Mouse (Mus musculus) limb, embryonic 13.5 days (tissue): ENCODE measurements at regions not wholly inside any gene's neighbourhood (a gene's known extent, or its start where the extent isn't known, plus 50 kb on each side); places are given as distances from the start of the nearest gene placed in this dataset.
"Not testable (repeated sequence)": the region's sequence is repeated elsewhere in the genome, so short reads cannot be mapped to it uniquely, and the experiment has no call there.

Source experiments
- ATAC-seq: fragments of 200-750 bp; cut with Nextera tagmentation; 2 replicates; pipeline ENCODE4 v1.8.0; 2017; ENCODE audit warnings: low read depth, moderate number of reproducible peaks, moderate TSS enrichment; ENCODE audit not compliant: low FRiP score
- H3K27ac ChIP-seq: fragments of 300-500 bp; sonication (generic); 2 replicates; pipeline ENCODE4 v1.5.1; 2015; ENCODE audit warnings: inconsistent platforms, mild to moderate bottlenecking, moderate library complexity
- H3K27me3 ChIP-seq: fragments of 300-500 bp; sonication (generic); 2 replicates; pipeline ENCODE4 v1.6.1; 2015; ENCODE audit warnings: mild to moderate bottlenecking, inconsistent platforms
- H3K36me3 ChIP-seq: fragments of 300-500 bp; sonication (generic); 2 replicates; pipeline ENCODE4 v1.6.1; 2015; ENCODE audit warnings: inconsistent platforms, mild to moderate bottlenecking, moderate library complexity
- H3K4me1 ChIP-seq: fragments of 300-500 bp; sonication (generic); 2 replicates; pipeline ENCODE4 v1.6.1; 2015; ENCODE audit warnings: inconsistent platforms
- H3K4me2 ChIP-seq: fragments of 300-500 bp; sonication (generic); replicated peaks from 2 replicates; pipeline ENCODE4 v1.6.1; 2015; ENCODE audit warnings: inconsistent platforms, mild to moderate bottlenecking, moderate library complexity
- H3K4me3 ChIP-seq: fragments of 300-500 bp; sonication (generic); 2 replicates; pipeline ENCODE4 v1.5.1; 2015; ENCODE audit warnings: moderate library complexity, mild to moderate bottlenecking, inconsistent platforms
- H3K9ac ChIP-seq: fragments of 300-500 bp; sonication (generic); 2 replicates; pipeline ENCODE4 v1.6.1; 2015; ENCODE audit warnings: mild to moderate bottlenecking, inconsistent platforms
- H3K9me3 ChIP-seq: fragments of 300-500 bp; sonication (generic); 2 replicates; pipeline ENCODE4 v1.6.1; 2016; ENCODE audit warnings: inconsistent platforms
- WGBS: fragments of 180-500 bp; shearing (Covaris S2); methylation state at CpG from one replicate; pipeline ENCODE4 v1.1.7; 2015; 5-methylcytosine and 5-hydroxymethylcytosine counted together

DNA sequence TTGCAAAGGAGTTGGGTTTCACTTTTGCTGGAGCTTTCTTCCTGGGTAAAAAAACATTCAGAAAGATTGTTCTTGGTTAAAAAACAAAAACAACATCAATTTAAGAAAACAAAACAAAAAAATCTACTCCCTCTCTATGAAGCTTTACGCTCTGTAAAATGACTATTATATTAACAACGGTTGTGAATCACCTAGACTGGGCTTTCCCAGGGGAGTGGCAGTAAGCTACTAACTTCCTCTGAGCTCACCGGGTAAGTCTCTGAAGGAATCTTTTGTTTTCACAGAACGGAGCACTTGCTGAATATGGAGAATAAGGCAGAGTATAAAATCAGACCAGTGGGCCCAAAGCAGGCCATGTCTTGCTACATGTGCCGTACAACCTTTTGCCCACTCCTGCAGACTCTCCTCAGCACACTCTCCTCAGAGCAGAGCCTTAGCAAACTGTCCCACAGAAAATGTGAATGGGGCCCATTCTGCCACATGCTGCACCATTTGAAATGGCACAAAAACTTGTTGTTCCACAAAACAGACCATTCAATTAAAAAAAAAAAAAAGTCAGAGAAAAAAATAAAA, 133.2 kb upstream of the Mad2l1 start:
- Histone ChIP-seq H3K27me3 (no peaks in the 10 kb centered on the region), H3K4me3 (no peak overlapping the region), H3K27ac (peak overlapping the region; percentile 44; the same call in 1 of the 2 replicates), H3K4me1 (peaks cover 9% of the 10 kb centered on the region; the same call in 1 of the 2 replicates), H3K9ac (no peak overlapping the region), H3K36me3 (no peaks in the 10 kb centered on the region), H3K9me3 (no peaks in the 10 kb centered on the region), H3K4me2 (0 out of 2 replicates have a peak overlapping the region, but pooled peaks have one; percentile 14)
- ATAC-seq: 0 out of 2 replicates have a peak, but pooled peaks have one; percentile 15
- WGBS: 29% methylated on average over 5 of the region's 5 CpGs

GRCm38 (mm10) chr6:66414822-66415221, 120.4 kb upstream of the Mad2l1 start:
- no peaks in the 10 kb centered on the region for H3K27me3 ChIP-seq
- peaks cover 5% of the 10 kb centered on the region; the same call in 1 of the 2 replicates for H3K4me1 ChIP-seq
- H3K9ac ChIP-seq: no peak overlapping the region
- no peak overlapping the region for H3K4me3 ChIP-seq
- no peaks in the 10 kb centered on the region for H3K36me3 ChIP-seq
- no peaks in the 10 kb centered on the region for H3K9me3 ChIP-seq
- 14% methylated on average over 4 of the region's 4 CpGs for WGBS
- no peak overlapping the region for H3K27ac ChIP-seq
- H3K4me2 ChIP-seq: no peak overlapping the region
- no peak for ATAC-seq

DNA sequence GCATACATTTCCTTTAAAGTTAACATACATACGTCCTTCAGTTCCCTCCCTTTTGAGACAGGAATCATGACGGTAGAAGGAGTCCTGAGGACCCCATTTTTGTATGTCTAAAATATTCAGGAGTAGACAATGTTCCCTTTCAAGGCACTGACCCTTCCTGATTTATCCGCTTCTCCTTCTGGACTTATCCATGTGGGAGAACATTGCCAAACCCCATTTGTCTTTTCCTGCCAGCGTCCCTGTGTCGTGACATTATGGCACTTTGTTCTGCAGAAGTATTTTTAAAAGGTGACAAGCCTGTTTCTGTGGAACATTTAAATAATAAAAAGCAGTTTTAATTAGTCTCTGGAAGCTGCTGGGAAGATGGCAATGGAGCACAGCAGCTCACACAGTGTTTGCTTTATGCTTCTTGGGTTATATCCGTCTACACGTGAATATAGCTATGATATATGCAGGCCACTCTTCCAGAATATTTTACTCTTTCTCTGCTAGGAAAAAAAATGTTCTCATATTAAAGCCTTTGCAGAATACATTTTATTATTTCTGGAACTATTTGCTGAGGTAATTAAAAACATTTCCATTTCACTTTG, 115.6 kb upstream of the Mad2l1 start:
- no peak overlapping the region; the same call in 1 of the 2 replicates for H3K27ac ChIP-seq
- H3K4me1 ChIP-seq: peaks cover 5% of the 10 kb centered on the region; the same call in 1 of the 2 replicates
- ATAC-seq: no peak
- no peaks in the 10 kb centered on the region for H3K9me3 ChIP-seq
- H3K4me3 ChIP-seq: no peak overlapping the region
- no peaks in the 10 kb centered on the region for H3K36me3 ChIP-seq
- H3K27me3 ChIP-seq: no peaks in the 10 kb centered on the region
- no peak overlapping the region for H3K9ac ChIP-seq
- no peak overlapping the region for H3K4me2 ChIP-seq
- WGBS: 33% methylated on average over 7 of the region's 7 CpGs

GRCm38 (mm10) chr6:66428370-66428769, 106.8 kb upstream of the Mad2l1 start:
- Histone ChIP-seq H3K36me3 (no peaks in the 10 kb centered on the region), H3K9ac (no peak overlapping the region), H3K4me1 (0 out of 2 replicates have a peak, but pooled peaks cover 4% of the 10 kb centered on the region), H3K4me3 (no peak overlapping the region), H3K27ac (no peak overlapping the region), H3K27me3 (no peaks in the 10 kb centered on the region), H3K9me3 (peaks cover 8% of the 10 kb centered on the region), H3K4me2 (no peak overlapping the region)
- whole genome bisulfite sequencing: 20% methylated on average over 4 of the region's 4 CpGs
- no peak for ATAC-seq

- not testable (repeated sequence) for H3K9me3 ChIP-seq, H3K27ac ChIP-seq, H3K27me3 ChIP-seq, ATAC-seq, H3K4me2 ChIP-seq, H3K9ac ChIP-seq, H3K36me3 ChIP-seq, H3K4me1 ChIP-seq, H3K4me3 ChIP-seq
Observed at GRCm38 (mm10) chr6:66450408-66450807, 84.8 kb upstream of the Mad2l1 start.

GRCm38 (mm10) chr6:66458172-66458571, 77.0 kb upstream of the Mad2l1 start:
- no peak overlapping the region for H3K9ac ChIP-seq
- H3K27me3 ChIP-seq: no peaks in the 10 kb centered on the region
- 65% methylated on average over 3 of the region's 3 CpGs for WGBS
- no peaks in the 10 kb centered on the region for H3K36me3 ChIP-seq
- H3K4me2 ChIP-seq: no peak overlapping the region
- H3K4me1 ChIP-seq: no peaks in the 10 kb centered on the region
- no peak overlapping the region for H3K4me3 ChIP-seq
- no peak for ATAC-seq
- H3K9me3 ChIP-seq: no peaks in the 10 kb centered on the region
- no peak overlapping the region for H3K27ac ChIP-seq

DNA sequence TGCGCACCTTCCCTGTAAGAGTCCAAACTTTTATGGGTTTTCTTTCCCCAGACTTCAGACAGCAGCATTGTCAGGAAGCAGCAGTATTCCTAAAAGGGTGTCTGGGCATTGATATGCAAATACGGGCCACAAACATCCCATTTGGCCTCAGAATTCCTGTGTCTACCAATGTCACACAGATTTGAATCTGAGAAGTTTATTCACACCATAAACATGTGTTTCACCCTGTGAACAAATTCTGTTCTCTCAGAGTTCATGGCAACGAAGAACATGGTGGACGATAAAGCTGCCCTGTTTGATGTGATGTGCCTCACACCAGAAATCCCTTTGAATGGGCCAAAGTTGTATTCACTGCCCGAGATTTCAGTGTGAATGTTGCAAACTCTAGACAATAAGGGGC, 70.7 kb upstream of the Mad2l1 start:
- H3K27me3 ChIP-seq: no peaks in the 10 kb centered on the region
- no peak overlapping the region for H3K27ac ChIP-seq
- no peaks in the 10 kb centered on the region for H3K4me1 ChIP-seq
- no peak overlapping the region for H3K4me2 ChIP-seq
- WGBS: 67% methylated on average over 4 of the region's 5 CpGs
- no peak overlapping the region for H3K4me3 ChIP-seq
- no peak overlapping the region for H3K9ac ChIP-seq
- no peaks in the 10 kb centered on the region for H3K36me3 ChIP-seq
- no peak for ATAC-seq
- no peaks in the 10 kb centered on the region for H3K9me3 ChIP-seq

GRCm38 (mm10) chr6:66465137-66465853, 69.9 kb upstream of the Mad2l1 start:
- ATAC-seq: no peak
- Histone ChIP-seq H3K9ac (no peak overlapping the region), H3K27ac (no peak overlapping the region), H3K4me3 (no peak overlapping the region), H3K36me3 (no peaks in the 10 kb centered on the region), H3K27me3 (no peaks in the 10 kb centered on the region), H3K9me3 (no peaks in the 10 kb centered on the region), H3K4me2 (no peak overlapping the region), H3K4me1 (no peaks in the 10 kb centered on the region)
- 65% methylated on average over 11 of the region's 11 CpGs for WGBS

GRCm38 (mm10) chr6:66466757-66467156, 68.4 kb upstream of the Mad2l1 start:
- Histone ChIP-seq H3K27ac (no peak overlapping the region), H3K4me2 (no peak overlapping the region), H3K27me3 (no peaks in the 10 kb centered on the region), H3K9me3 (no peaks in the 10 kb centered on the region), H3K9ac (no peak overlapping the region), H3K36me3 (no peaks in the 10 kb centered on the region), H3K4me1 (no peaks in the 10 kb centered on the region), H3K4me3 (no peak overlapping the region)
- ATAC-seq: no peak
- WGBS: 28% methylated on average over 3 of the region's 3 CpGs

DNA sequence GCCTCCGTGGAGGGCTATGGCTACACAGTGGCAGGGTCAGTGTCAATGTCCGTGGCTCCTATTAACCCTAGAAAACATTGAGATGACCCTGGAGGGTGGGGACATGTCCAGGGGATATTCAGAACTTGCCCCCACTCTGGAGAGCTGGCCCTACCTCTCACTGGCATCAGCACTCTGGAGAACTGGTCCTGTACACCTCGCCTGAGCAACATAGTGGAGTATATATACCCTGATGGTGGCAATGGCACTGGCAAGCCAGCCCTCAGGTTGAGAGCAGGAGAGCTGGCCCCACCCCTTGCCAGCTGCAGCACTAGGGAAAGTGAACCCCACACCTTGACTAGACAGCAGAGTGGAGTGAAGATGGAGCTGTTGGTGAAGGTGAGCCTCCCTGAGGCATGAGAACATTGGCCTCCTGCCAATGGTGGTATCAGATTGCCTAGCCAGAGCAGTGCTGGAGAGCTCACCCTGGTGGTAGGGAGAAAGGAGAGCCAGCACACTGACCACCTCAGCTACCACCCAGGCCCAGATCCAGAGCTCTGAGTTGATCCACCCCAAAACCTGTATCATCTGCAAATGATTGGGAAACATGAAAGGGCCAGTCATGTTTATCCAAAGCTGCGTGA, 64.5 kb upstream of the Mad2l1 start:
- peak; percentile 36; the same call in 1 of the 2 replicates for ATAC-seq

GRCm38 (mm10) chr6:66471786-66472185, 63.4 kb upstream of the Mad2l1 start:
- 70% methylated on average over 3 of the region's 3 CpGs for WGBS
- Histone ChIP-seq H3K27me3 (no peaks in the 10 kb centered on the region), H3K9ac (no peak overlapping the region), H3K27ac (no peak overlapping the region), H3K9me3 (no peaks in the 10 kb centered on the region), H3K36me3 (no peaks in the 10 kb centered on the region), H3K4me3 (no peak overlapping the region), H3K4me2 (no peak overlapping the region), H3K4me1 (no peaks in the 10 kb centered on the region)
- ATAC-seq: no peak

More for the DNA sequence above, 64.5 kb upstream of the Mad2l1 start:
- Histone ChIP-seq H3K36me3 (no peaks in the 10 kb centered on the region), H3K9me3 (no peaks in the 10 kb centered on the region), H3K9ac (no peak overlapping the region), H3K4me3 (no peak overlapping the region), H3K27me3 (no peaks in the 10 kb centered on the region), H3K4me2 (no peak overlapping the region), H3K4me1 (no peaks in the 10 kb centered on the region), H3K27ac (no peak overlapping the region)
- WGBS: 90% methylated on average over 4 of the region's 4 CpGs

GRCm38 (mm10) chr6:66472697-66473096, 62.5 kb upstream of the Mad2l1 start:
- ATAC-seq: no peak
- whole genome bisulfite sequencing: 77% methylated on average over 4 of the region's 4 CpGs
- H3K4me1 ChIP-seq: no peaks in the 10 kb centered on the region

More at GRCm38 (mm10) chr6:66472697-66473096, 62.5 kb upstream of the Mad2l1 start:
- Histone ChIP-seq H3K9ac (no peak overlapping the region), H3K4me2 (no peak overlapping the region), H3K27ac (no peak overlapping the region), H3K36me3 (no peaks in the 10 kb centered on the region), H3K4me3 (no peak overlapping the region), H3K27me3 (no peaks in the 10 kb centered on the region), H3K9me3 (no peaks in the 10 kb centered on the region)
